Mouse (Mus musculus): Measurements from ENCODE around the gene Grxcr1. TPM values are rescaled to one million over a fixed set of nuclear protein-coding genes. Genes with fewer than 3 reads are reported as not detected.

The Grxcr1 gene
- total and polyA plus RNA-seq, 3 experiments = not detected

GRCm38 (mm10) chr5:68149946-68150345, 118.3 kb downstream of the Grxcr1 start:
- Histone ChIP-seq H3K27ac (ENCODE audit: control insufficient read depth, low read depth, low read length) (no peak overlapping the region), H3K36me3 (ENCODE audit: control insufficient read depth in 1 of 2, insufficient read depth in 2 of 2, low read length in 2 of 2) (no peaks in the 10 kb centered on the region), H3K27me3 (ENCODE audit: control insufficient read depth in 1 of 2, insufficient read depth in 2 of 2, low read length in 2 of 2) (no peaks in the 10 kb centered on the region), H3K4me3 (ENCODE audit: control insufficient read depth in 1 of 2, insufficient read depth in 1 of 2, low read depth in 2 of 2, low read length in 2 of 2) (no peak overlapping the region), H3K9me3 (replicated peaks; ENCODE audit: insufficient read depth, low read length) (no peaks in the 10 kb centered on the region), H3K4me1 (ENCODE audit: control insufficient read depth in 1 of 2, insufficient read depth in 2 of 2, low read length in 2 of 2) (no peaks in the 10 kb centered on the region), H3K9ac (ENCODE audit: control insufficient read depth, low read depth, low read length, poor library complexity, severe bottlenecking) (no peak overlapping the region), H3K79me2 (ENCODE audit: control insufficient read depth, insufficient read depth, low read length, poor library complexity) (no peaks in the 10 kb centered on the region)
- TF ChIP-seq TCF12 (IDR thresholded peaks at IDR 0.05; ENCODE audit: low read depth, low read length) (no peak), MXI1 (IDR thresholded peaks at IDR 0.05; ENCODE audit: low read depth, low read length) (no peak), ETS1 (IDR thresholded peaks at IDR 0.05; ENCODE audit: low read depth, low read length) (no peak), CHD2 (IDR thresholded peaks at IDR 0.05; ENCODE audit: low read length) (no peak)
- DNase-seq (ENCODE audit: low read depth, low spot score) = no peak

DNA sequence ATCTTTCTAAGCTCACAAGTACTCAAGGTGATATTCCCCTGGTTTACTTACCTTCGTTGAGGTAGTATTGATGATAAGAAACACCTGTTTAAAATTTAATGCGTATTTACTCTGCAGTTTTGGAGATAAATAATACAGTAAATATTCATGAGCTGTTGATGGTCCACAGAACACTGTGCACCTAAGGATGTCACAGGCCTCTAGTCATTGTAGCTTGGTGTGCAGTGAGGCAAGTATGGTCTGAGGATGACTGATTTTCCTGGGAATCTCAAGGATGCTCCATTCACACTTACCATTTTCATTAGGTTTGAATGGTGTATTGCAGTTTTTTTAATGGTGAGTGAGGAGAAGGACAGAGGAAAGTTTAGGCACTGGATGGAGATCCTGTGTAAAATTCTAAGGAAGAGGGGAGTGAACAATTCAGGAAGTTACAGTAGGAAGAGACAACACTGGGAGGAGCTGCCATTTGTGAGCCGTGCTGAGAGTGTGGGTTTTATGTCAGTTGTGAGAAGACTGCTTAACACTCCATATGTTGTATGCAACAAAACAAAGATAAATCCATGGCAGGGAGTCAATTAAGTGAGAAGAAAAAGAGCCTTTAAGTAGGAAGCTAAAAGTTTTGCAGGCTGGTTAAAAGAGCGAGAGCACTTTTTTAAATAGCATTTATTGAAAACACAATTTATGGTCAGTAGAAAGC, 118.9 kb downstream of the Grxcr1 start:
- DNase-seq (ENCODE audit: low read depth, low spot score) = no peak
- H3K79me2 ChIP-seq (ENCODE audit: control insufficient read depth, insufficient read depth, low read length, poor library complexity) = no peaks in the 10 kb centered on the region
- H3K9ac ChIP-seq (ENCODE audit: control insufficient read depth, low read depth, low read length, poor library complexity, severe bottlenecking) = no peak overlapping the region
- no peaks in the 10 kb centered on the region for H3K36me3 ChIP-seq (ENCODE audit: control insufficient read depth in 1 of 2, insufficient read depth in 2 of 2, low read length in 2 of 2)
- no peaks in the 10 kb centered on the region for H3K9me3 ChIP-seq (replicated peaks; ENCODE audit: insufficient read depth, low read length)
- no peak overlapping the region for H3K4me3 ChIP-seq (ENCODE audit: control insufficient read depth in 1 of 2, insufficient read depth in 1 of 2, low read depth in 2 of 2, low read length in 2 of 2)
- TF ChIP-seq GABPA (IDR thresholded peaks at IDR 0.05; ENCODE audit: low read depth, low read length) = no peak
- TF ChIP-seq SIN3A (IDR thresholded peaks at IDR 0.05; ENCODE audit: low read length) = no peak
- TF ChIP-seq MAX (IDR thresholded peaks at IDR 0.05; ENCODE audit: low read length) = no peak
- TF ChIP-seq MAZ (IDR thresholded peaks at IDR 0.05; ENCODE audit: low read depth, low read length) = no peak
- TF ChIP-seq POLR2AphosphoS5 (IDR thresholded peaks at IDR 0.05; ENCODE audit: borderline replicate concordance, low read depth, low read length) = no peak
- no peak for TF ChIP-seq NELFE (IDR thresholded peaks at IDR 0.05; ENCODE audit: low read depth, low read length)
- no peak for TF ChIP-seq NRF1 (IDR thresholded peaks at IDR 0.05; ENCODE audit: insufficient read depth, low read depth, low read length, poor library complexity, severe bottlenecking)
- no peak for TF ChIP-seq ELF1 (IDR thresholded peaks at IDR 0.05; ENCODE audit: low read depth, low read length)
- TF ChIP-seq KAT2A (conservative IDR thresholded peaks at IDR 0.05; ENCODE audit: low read depth, low read length) = no peak
- no peak for TF ChIP-seq MXI1 (IDR thresholded peaks at IDR 0.05; ENCODE audit: low read depth, low read length)
- no peak for TF ChIP-seq MAFK (IDR thresholded peaks at IDR 0.05; ENCODE audit: borderline replicate concordance, low read depth, low read length)
- TF ChIP-seq RCOR1 (IDR thresholded peaks at IDR 0.05; ENCODE audit: low read depth, low read length) = no peak
- no peak for TF ChIP-seq CHD1 (IDR thresholded peaks at IDR 0.05; ENCODE audit: low read depth, low read length)
- TF ChIP-seq GATA1 (IDR thresholded peaks at IDR 0.05; ENCODE audit: low read depth, low read length) = no peak
- TF ChIP-seq POLR2AphosphoS2 (IDR thresholded peaks at IDR 0.05; ENCODE audit: low read length) = no peak
- no peak for TF ChIP-seq POLR2A (IDR thresholded peaks at IDR 0.05; ENCODE audit: control insufficient read depth in 1 of 2, insufficient read depth in 1 of 2, low read depth in 1 of 2, low read length in 2 of 2, poor library complexity in 1 of 2)
- TF ChIP-seq EP300 (IDR thresholded peaks at IDR 0.05; ENCODE audit: low read depth in 1 of 2, low read length in 2 of 2) = no peak
- TF ChIP-seq ZMIZ1 (IDR thresholded peaks at IDR 0.05; ENCODE audit: low read depth, low read length) = no peak
- TF ChIP-seq SMC3 (IDR thresholded peaks at IDR 0.05; ENCODE audit: low read depth, low read length) = no peak
- H3K27me3 ChIP-seq (ENCODE audit: control insufficient read depth in 1 of 2, insufficient read depth in 2 of 2, low read length in 2 of 2) = no peaks in the 10 kb centered on the region
- H3K27ac ChIP-seq (ENCODE audit: control insufficient read depth, low read depth, low read length) = no peak overlapping the region
- H3K4me1 ChIP-seq (ENCODE audit: control insufficient read depth in 1 of 2, insufficient read depth in 2 of 2, low read length in 2 of 2) = no peaks in the 10 kb centered on the region

Data from MEL (cell line).